Mouse (Mus musculus) adrenal gland, postnatal 25 days (tissue): ENCODE measurements around the gene Poc5. TPM values are rescaled to one million over a fixed set of nuclear protein-coding genes. Genes with fewer than 3 reads are reported as not detected.
A peak's percentile ranks its signal among the peaks of the same experiment; 100 is the strongest.

Experiments used
- DNase-seq: peaks from one replicate; pipeline ENCODE4 v3.0.0; 2021; ENCODE audit warnings: mixed read lengths
- long read RNA-seq: library from polyadenylated mRNA; stranded (forward); transcript quantifications from one replicate; pipeline ENCODE4 v2.0.0, GENCODE M21; 2021
- total RNA-seq: library from RNA; stranded (reverse); gene quantifications from 2 replicates; pipeline ENCODE4 v1.2.3, GENCODE M21; 2021

The Poc5 gene
- 16.7 and 20.9 TPM in 2 replicates for total RNA-seq
- long read RNA-seq, full-length matches to known transcripts, result 12 of 14 reads
- long read RNA-seq, partial matches to known transcripts, result 0 of 14 reads
- long read RNA-seq, other reads (novel, unspliced or antisense), result 2 of 14 reads

- peak; percentile 94 for DNase-seq
Observed at GRCm38 (mm10) chr13:96388042-96388888, at the start of gene Poc5. Gene Poc5, plus strand, starts transcription at chr13:96388294.

GRCm38 (mm10) chr13:96341461-96341860, 46.6 kb upstream of the Poc5 start:
- peak; percentile 39 for DNase-seq

GRCm38 (mm10) chr13:96344778-96345177, 43.3 kb upstream of the Poc5 start:
- no peak for DNase-seq

GRCm38 (mm10) chr13:96346581-96346980, 41.5 kb upstream of the Poc5 start:
- DNase-seq, result no peak

GRCm38 (mm10) chr13:96350207-96350606, 37.9 kb upstream of the Poc5 start:
- no peak for DNase-seq

- DNase-seq, result peak; percentile 4
Observed at GRCm38 (mm10) chr13:96351264-96351663, 36.8 kb upstream of the Poc5 start.

- DNase-seq, result peak; percentile 12
Observed at GRCm38 (mm10) chr13:96375519-96375918, 12.6 kb upstream of the Poc5 start.

GRCm38 (mm10) chr13:96376871-96377270, 11.2 kb upstream of the Poc5 start:
- no peak for DNase-seq

- DNase-seq, result no peak
Observed at GRCm38 (mm10) chr13:96377883-96378282, 10.2 kb upstream of the Poc5 start.

GRCm38 (mm10) chr13:96389301-96389700, 1.2 kb downstream of the Poc5 start:
- no peak for DNase-seq

- no peak for DNase-seq
Observed at GRCm38 (mm10) chr13:96401251-96401650, 13.2 kb downstream of the Poc5 start.

GRCm38 (mm10) chr13:96405518-96405917, 17.4 kb downstream of the Poc5 start:
- no peak for DNase-seq

- DNase-seq, result peak; percentile 26
Observed at GRCm38 (mm10) chr13:96407040-96407439, 18.9 kb downstream of the Poc5 start.

- DNase-seq, result no peak
Observed at GRCm38 (mm10) chr13:96408786-96409185, 20.7 kb downstream of the Poc5 start.

GRCm38 (mm10) chr13:96414384-96414783, 26.3 kb downstream of the Poc5 start:
- no peak for DNase-seq

- no peak for DNase-seq
Observed at GRCm38 (mm10) chr13:96416380-96416779, 28.3 kb downstream of the Poc5 start.

- DNase-seq, result no peak
Observed at GRCm38 (mm10) chr13:96417261-96417813, 29.2 kb downstream of the Poc5 start.

GRCm38 (mm10) chr13:96418487-96418886, 30.4 kb downstream of the Poc5 start:
- no peak for DNase-seq

GRCm38 (mm10) chr13:96421230-96421629, 33.1 kb downstream of the Poc5 start:
- DNase-seq, result no peak

GRCm38 (mm10) chr13:96424496-96425274, 36.6 kb downstream of the Poc5 start:
- no peak for DNase-seq

GRCm38 (mm10) chr13:96426044-96426443, 38.0 kb downstream of the Poc5 start:
- DNase-seq, result no peak

GRCm38 (mm10) chr13:96428531-96428930, 40.4 kb downstream of the Poc5 start:
- no peak for DNase-seq
